Mouse (Mus musculus): Measurements from ENCODE around the gene Wdr24.

- TF ChIP-seq MYOG (IDR thresholded peaks at IDR 0.05; ENCODE audit: control insufficient read depth in 1 of 3, insufficient read depth in 1 of 3, insufficient read length in 2 of 3, low read depth in 2 of 3): no peak
- TF ChIP-seq POLR2A (IDR thresholded peaks at IDR 0.05; ENCODE audit: insufficient read length, low read depth): no peak
- TF ChIP-seq MAX (IDR thresholded peaks at IDR 0.05; ENCODE audit: low read depth): no peak
- no peak for TF ChIP-seq USF1 (IDR thresholded peaks at IDR 0.05; ENCODE audit: low read depth)
- no peak for TF ChIP-seq TCF3 (IDR thresholded peaks at IDR 0.05; ENCODE audit: insufficient read length, low read depth)
- no peak for TF ChIP-seq POLR2AphosphoS2 (IDR thresholded peaks at IDR 0.05; ENCODE audit: insufficient read length, low read depth)
- no peak for TF ChIP-seq CEBPB (IDR thresholded peaks at IDR 0.05; ENCODE audit: insufficient read depth, poor library complexity, severe bottlenecking)
- TF ChIP-seq E2F4 (IDR thresholded peaks at IDR 0.05; ENCODE audit: insufficient read depth): no peak
- TF ChIP-seq SRF (IDR thresholded peaks at IDR 0.05; ENCODE audit: control insufficient read depth, insufficient read length, low read depth): no peak
- TF ChIP-seq REST (IDR thresholded peaks at IDR 0.05; ENCODE audit: insufficient read depth, insufficient read length): no peak
- no peak for TF ChIP-seq MYOD1 (IDR thresholded peaks at IDR 0.05; ENCODE audit: control insufficient read depth in 1 of 3, insufficient read length in 2 of 3, low read depth in 2 of 3)
These were observed 11.3 kb downstream of the Wdr24 start for GRCm38 (mm10) chr17:25834595-25835222.
